Mouse (Mus musculus) thymus, postnatal 25 days (tissue): Measurements from ENCODE around the gene Cav2.

Source experiments
- DNase-seq: peaks from one replicate; pipeline ENCODE4 v3.0.0; 2022

Cav2 gene

DNA sequence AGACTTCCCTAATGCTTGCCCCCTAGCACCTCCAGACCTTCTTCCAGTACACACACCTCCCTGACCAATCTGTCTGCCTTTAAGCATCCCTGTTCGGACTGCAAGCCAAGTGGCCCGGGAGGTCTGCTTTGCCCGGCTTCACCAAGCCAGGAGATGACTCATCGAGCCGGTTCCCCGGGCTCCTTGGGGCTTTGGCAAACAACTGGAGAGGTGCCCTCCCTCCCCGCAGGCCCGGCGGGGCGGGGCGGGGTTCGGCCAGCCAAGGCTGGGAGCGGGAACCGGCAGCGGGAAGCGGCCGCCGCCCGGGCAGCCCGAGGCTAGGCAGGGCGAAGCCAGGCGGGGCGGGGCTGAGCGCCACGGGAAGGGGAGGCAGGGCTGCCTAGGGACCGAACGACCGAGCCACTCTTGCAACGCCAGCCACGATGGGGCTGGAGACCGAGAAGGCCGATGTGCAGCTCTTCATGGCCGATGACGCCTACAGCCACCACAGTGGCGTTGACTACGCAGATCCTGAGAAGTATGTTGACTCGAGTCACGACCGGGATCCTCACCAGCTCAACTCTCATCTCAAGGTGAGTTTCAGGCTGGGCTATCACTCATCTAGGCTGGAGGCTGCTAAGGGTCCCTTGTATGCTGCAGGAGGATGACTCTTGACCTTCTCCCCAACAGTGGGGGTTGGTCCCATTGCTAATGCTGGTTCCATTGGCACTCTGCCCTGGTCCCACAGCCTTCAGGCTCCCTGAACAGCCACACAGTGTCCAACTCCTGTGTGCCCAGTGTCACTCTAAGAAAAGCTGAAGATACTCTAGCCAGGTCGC lies at the start of gene Cav2:
Cav2 (plus strand) TSS at position 247 of the 818 bp plus-strand sequence.
- DNase-seq, result peak; percentile 21

- DNase-seq, result no peak
Observed at GRCm38 (mm10) chr6:17239693-17240092, 41.3 kb upstream of the Cav2 start.

- DNase-seq, result no peak
Observed at GRCm38 (mm10) chr6:17241013-17241412, 40.0 kb upstream of the Cav2 start.

DNA sequence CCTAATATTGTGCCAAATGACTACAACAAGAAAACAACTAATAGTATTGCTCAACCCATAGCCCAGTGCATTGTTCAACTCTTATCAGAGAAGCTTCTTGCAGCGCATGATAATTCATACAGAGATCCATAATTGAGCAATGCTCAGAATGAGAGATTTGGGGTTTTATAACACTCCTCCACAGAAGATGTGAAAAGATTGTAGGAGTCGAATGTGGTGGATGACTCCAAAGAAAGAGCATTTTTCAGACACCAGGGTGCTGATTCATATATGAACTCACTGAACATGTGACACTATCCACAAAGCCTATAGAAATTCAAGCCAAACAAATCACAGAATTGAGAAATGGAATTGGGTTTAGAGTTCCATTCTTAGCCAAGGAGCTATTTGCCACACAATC lies 34.0 kb upstream of the Cav2 start:
- no peak for DNase-seq

DNA sequence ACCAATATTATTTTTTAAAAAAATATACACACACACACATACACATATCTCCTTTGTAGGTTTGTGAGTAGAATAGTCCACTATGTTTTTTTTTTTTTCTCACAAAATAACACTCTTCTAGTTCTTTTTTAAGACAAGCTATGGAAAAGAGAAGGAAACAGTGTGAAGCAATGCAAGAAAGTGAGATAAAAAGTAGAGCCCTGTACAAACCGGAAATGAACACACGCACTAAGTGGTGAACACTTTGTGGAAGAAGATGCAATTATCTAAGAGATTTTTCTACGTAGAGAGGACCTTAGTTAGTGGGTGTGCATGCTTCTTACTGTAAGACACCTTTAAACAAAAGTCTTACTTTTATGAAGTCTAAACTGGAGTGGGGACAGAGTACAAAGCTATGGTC lies 33.3 kb upstream of the Cav2 start:
- no peak for DNase-seq

DNA sequence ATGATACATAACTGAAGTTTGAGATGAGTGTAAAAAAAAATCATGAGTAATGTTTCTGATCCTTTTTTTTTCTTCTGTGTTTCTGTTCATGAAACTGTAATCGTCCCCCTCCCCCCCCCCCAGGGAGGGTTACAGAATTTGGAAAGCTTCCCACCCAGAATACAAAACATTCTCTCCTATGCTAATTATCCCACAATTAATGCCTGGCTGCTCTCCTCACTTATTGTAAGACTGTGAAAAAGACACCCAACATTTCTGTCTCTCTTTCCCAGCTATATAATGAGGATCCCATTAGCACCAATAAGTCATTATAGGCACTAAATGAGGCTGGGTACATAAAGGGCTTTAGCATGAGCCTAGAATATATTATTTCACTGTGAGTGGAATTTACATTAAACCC lies 32.7 kb upstream of the Cav2 start:
- DNase-seq, result no peak

DNA sequence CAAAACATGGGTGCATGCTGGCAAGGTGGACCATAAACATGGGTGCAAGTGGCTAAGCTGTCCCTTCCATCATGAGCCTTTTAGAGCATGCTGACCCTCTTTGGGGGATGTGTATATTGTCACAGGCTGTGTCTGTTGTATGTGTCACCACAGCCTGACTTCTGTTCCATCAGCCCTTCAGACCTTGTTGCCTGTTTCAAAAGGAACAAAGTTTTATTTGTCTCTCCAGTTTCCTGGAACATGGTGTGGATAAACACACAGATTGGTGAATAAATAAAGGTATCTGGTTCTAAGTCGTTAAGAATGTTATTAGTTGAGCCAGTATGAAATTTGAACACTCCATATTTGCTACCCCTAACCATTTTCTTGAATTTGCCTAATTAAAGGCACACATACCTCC lies 29.0 kb upstream of the Cav2 start:
- DNase-seq, result no peak

DNA sequence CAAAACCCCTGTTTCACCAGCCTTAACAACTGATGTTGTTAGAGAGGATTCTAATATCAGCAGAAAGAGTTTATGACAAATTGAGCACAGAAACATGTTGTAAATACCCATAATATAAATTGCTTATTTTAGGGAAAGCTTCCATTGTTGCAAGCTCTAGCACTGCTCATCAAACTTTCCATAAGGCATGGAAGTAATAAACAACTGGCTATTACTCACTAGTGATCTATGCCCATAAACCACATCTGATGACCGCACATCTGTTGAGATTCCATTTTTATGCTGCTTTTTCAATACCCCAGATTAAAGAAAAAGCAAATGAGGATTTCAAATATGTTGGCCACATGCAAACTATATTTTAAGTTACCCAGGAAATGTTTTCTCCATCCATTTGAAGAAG lies 22.8 kb upstream of the Cav2 start:
- DNase-seq, result no peak

DNA sequence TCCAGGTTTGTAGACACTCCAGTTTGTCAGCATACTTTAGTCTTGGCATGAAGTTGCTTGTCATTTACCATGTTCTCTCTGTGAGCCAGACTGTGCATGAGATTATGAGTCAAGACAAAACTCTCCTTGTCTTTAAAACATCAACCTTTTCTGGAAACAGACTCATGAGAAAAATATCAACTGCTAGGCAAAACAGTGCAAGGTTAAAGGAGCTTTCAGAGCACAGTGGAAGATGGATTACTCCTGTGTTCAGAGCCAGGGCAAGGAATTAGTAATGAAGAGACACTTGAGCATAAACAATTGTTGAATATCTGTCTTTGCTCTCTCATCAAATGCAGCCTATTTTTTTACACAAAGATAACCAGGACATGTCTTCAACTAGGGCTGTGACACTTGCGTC lies 22.1 kb upstream of the Cav2 start:
- no peak for DNase-seq

DNA sequence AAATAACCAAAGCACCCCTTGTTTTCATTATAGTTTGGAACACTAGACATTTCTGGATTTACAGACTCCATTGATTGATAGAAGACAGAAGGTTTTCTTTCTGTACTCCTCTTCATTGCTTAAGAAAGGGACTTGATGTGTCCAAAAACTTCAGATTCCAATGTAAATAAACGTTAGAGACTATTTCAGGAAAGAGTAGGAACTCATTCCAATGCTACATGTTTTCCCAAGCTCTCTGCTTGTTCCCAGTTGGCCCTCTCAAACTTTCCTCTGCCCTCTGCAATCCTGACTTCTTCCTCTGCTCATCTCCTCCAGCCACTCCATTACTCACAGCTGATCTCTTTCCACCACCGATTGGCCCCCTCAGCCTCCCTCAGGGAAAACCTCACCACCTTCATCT lies 18.2 kb upstream of the Cav2 start:
- no peak for DNase-seq

DNA sequence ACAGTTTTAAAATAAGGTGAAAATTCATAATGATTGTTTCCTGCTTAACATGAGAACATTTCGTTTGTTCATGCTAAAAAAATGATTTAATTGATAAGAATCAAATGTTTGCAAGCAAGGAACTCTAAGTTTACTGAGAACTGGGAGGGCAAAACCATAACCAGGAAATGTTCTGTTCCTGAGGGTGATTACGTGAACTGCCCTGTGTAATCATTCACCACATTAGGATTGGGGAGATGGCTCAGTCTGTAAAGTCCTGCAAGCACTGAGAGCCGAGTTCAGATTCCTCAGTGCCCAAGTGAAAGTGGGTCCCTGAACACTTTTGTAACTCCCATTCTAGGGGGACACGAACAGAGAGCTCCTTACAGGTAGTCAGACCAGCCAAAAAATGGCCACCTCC lies 15.9 kb upstream of the Cav2 start:
- no peak for DNase-seq

GRCm38 (mm10) chr6:17266466-17266865 lies 14.5 kb upstream of the Cav2 start:
- DNase-seq, result no peak

- no peak for DNase-seq
Observed at GRCm38 (mm10) chr6:17278366-17278765, 2.6 kb upstream of the Cav2 start.

- no peak for DNase-seq
Observed at GRCm38 (mm10) chr6:17281757-17282092, 740 bp downstream of the Cav2 start.

- no peak for DNase-seq
Observed at GRCm38 (mm10) chr6:17282159-17282558, 1.2 kb downstream of the Cav2 start.

- DNase-seq, result no peak
Observed at GRCm38 (mm10) chr6:17283834-17284233, 2.8 kb downstream of the Cav2 start.

DNA sequence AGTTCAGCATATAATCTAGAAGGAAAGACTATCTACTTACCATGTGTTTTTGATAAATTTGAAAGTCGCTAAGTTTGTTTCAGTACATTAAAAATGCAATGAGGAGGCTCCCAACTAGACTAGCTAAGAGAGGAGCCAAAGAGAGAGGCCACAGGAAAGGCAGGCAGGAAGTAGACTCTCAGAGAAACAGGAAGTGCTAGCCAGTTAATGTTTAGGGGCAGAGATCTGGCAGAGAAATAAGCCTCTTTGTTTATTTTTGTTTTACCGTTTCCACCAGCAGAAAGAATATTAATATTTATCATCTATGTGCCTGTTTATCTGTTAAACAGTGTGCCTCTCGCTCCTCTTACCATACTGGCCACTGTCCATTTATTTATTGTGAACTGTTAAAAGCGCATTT lies 5.4 kb downstream of the Cav2 start:
- DNase-seq, result no peak

DNA sequence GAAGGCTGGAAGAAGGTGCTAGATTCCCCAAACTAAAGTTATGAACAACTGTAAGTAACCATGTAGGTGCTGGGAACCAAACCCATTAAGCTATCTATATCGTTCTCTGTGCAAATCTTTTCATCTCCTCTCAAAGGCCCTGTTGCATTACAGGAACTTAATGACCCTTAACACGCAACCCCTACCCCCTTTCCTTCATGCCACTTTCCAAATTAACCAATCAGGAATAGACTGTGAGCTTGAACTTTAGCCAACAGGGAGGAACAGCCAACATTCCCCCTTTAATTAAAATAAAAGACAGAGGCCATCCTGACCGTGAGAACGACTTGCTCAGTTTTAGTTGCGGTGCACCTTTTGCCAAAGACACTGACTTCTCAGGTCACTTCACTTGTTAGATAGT lies 14.1 kb downstream of the Cav2 start:
- no peak for DNase-seq

DNA sequence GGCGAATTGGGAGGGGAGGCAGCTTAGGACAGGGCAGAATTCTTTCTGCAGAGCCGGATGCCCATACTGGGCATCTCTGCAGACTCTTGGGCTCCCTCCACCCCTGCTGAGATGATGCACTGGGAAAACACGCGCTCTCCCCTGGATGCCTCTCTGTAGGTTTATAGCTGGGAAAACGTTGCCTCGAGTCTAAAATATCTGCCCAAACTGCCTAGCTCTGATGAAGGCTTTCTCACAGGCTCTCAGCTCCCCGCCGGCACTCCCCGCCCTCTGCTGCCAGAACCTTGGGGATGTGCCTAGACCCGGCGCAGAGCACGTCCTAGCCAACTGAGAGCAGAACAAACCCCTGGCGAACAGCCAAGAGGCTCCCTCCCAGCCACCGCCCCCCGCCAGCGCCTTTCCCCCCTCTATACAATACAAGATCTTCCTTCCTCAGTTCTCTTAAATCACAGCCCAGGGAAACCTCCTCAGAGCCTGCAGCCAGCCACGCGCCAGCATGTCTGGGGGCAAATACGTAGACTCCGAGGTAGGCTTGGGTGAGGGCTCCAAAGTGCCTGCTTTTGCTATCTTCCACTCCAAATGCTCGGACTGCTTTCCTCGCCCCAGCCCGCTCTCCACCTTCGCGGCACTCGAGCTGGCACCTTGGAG lies 25.1 kb downstream of the Cav2 start, which contains the start of gene Cav1:
Cav1 (plus strand) TSS at position 382 of the 648 bp plus-strand sequence.
- DNase-seq, result no peak

DNA sequence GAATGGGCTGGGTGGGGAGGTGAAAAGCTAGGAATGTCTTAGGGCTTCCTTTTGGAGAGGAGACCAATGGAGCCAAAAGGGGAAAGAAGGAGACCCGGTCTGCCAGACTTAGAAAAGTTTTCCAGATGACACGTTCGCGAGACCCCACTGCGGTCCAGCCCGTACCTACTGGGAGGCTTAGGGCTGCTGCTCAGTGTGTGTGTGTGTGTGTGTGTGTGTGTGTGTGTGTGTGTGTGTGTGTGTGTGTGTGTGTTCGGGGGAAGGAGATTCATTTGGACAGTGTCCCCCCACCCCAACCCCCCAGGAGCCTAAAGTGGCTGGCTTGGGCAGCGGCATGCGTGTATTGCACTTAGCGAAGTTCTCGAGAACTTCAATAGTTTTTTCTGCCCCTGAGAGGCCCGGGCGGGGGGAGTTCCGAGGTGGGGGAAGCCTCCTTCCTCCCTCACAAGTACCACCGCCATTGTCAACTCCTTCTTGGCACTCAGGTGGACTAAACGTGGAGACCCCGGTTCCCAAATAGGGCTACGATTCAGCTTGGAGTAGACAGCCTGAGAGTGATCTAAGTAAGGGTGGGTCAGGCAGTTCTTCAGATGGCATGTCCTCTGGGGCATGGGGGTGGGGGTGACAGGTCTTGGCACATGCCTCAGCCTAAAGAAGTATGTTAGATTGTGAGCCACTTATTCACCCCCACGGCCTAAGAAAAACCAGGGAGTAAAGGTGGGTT lies 25.8 kb downstream of the Cav2 start:
- DNase-seq, result no peak

- DNase-seq, result peak; percentile 31
Observed at GRCm38 (mm10) chr6:17307461-17308115, 26.6 kb downstream of the Cav2 start.

- no peak for DNase-seq
Observed at GRCm38 (mm10) chr6:17308661-17309060, 27.7 kb downstream of the Cav2 start.

DNA sequence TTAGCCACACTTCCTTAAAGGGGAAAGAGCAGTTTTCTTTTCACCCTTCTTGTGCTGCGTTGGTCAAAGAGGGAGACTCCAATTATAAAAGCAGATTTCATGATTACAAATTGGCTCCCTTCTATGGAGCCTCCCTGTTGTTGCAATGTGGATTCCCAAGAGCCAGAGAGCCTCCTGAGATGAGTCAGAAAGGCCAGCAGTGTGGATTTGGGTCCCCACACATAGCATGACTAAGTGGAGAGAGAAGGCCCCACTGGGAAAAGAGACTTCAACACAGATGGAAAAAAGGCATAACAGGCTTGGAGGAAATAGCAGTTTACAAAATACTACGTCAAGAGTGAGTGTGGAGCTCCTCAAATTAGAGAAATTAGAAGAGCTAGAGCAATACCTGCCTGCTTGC lies 28.3 kb downstream of the Cav2 start:
- DNase-seq, result no peak

GRCm38 (mm10) chr6:17314241-17314640 lies 33.3 kb downstream of the Cav2 start:
- no peak for DNase-seq
